Mouse (Mus musculus): ENCODE measurements around the gene Fam214b. TPM values are rescaled to one million over a fixed set of nuclear protein-coding genes. Genes with fewer than 3 reads are reported as not detected.

Fam214b gene
- polyA plus RNA-seq, 1 experiment: 50.4 TPM

DNA sequence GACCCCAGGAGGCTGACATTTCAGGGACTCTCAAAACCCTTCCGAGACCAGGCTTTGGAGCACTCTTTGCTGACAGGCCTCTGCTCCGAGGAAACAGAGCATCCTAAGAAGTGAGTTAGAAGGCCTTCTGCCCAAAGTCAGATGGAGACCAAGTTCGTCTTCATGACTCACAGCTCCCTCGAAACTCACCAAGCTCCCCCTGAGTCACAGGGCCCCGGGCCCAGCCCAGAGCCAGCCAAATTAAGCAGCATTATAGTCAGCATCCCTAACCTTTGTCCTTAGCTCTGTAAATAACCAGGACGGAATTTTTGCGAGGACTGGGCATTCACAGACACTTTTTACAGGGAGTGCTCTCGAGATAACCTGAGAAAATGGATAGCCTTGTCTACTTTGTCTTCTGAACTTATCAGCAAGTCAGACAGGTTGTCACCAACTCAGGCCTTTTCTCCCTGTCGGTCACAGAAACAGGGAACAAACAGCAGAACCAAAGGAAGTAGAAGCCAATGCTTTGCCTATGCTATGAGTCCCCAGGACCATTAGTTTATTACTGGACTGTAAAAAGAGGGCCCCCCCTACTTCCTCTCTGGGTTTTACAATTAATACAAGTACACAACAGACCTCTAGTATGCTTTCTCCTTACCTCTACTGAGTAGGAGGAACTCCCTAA, 5.0 kb downstream of the Fam214b start:
- H3K27ac ChIP-seq (ENCODE audit: insufficient read depth, low read depth, low read length): peak overlapping the region; percentile 47
- H3K4me3 ChIP-seq (ENCODE audit: insufficient read depth, low read length): no peak overlapping the region
- TF ChIP-seq POLR2A (IDR thresholded peaks at IDR 0.05; ENCODE audit: borderline replicate concordance, low read depth, low read length): no peak
- TF ChIP-seq CTCF (IDR thresholded peaks at IDR 0.05; ENCODE audit: low read depth, low read length): no peak
- peaks cover 54% of the 10 kb centered on the region for H3K4me1 ChIP-seq (ENCODE audit: control insufficient read depth, insufficient read depth, low read length)

DNA sequence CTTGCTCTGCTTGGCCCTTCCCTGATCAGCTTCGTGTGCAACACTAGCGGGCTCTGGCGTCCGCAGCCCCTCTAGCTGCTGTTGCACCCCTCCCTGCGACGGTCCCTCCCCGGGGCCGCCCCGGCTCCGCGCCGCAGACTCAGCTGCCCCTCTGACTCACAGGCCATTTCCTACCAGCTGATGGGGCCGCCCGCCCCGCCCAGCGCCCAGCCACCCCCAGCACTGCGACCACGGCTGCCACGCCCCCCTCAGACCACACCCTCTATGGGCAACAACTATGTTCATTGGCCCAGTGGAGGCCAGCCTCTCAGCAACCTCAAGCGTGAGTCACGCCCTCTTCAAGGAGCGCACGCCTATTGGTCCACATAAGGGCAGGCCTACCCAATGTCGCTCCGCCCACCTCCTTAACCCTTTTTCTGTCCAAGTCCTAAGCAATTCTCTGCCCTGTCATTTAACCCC, 5.9 kb downstream of the Fam214b start:
- peak overlapping the region; percentile 42 for H3K27ac ChIP-seq (ENCODE audit: insufficient read depth, low read depth, low read length)
- peaks cover 53% of the 10 kb centered on the region for H3K4me1 ChIP-seq (ENCODE audit: control insufficient read depth, insufficient read depth, low read length)
- peak overlapping the region; percentile 72 for H3K4me3 ChIP-seq (ENCODE audit: insufficient read depth, low read length)
- peak; percentile 71; the same call in 1 of the 2 replicates for TF ChIP-seq POLR2A (IDR thresholded peaks at IDR 0.05; ENCODE audit: borderline replicate concordance, low read depth, low read length)
- TF ChIP-seq CTCF (IDR thresholded peaks at IDR 0.05; ENCODE audit: low read depth, low read length): no peak

GRCm38 (mm10) chr4:43039609-43040008, 6.4 kb downstream of the Fam214b start:
- no peak for TF ChIP-seq POLR2A (IDR thresholded peaks at IDR 0.05; ENCODE audit: borderline replicate concordance, low read depth, low read length)
- TF ChIP-seq CTCF (IDR thresholded peaks at IDR 0.05; ENCODE audit: low read depth, low read length): no peak
- Histone ChIP-seq H3K4me1 (ENCODE audit: control insufficient read depth, insufficient read depth, low read length) (peaks cover 49% of the 10 kb centered on the region), H3K27ac (ENCODE audit: insufficient read depth, low read depth, low read length) (peak overlapping the region; percentile 42), H3K4me3 (ENCODE audit: insufficient read depth, low read length) (peak overlapping the region; percentile 72)

- TF ChIP-seq CTCF (IDR thresholded peaks at IDR 0.05; ENCODE audit: low read depth, low read length): no peak
- TF ChIP-seq POLR2A (IDR thresholded peaks at IDR 0.05; ENCODE audit: borderline replicate concordance, low read depth, low read length): no peak
- Histone ChIP-seq H3K4me3 (ENCODE audit: insufficient read depth, low read length) (peak overlapping the region; percentile 72), H3K4me1 (ENCODE audit: control insufficient read depth, insufficient read depth, low read length) (peaks cover 44% of the 10 kb centered on the region), H3K27ac (ENCODE audit: insufficient read depth, low read depth, low read length) (no peak overlapping the region)
Observed at GRCm38 (mm10) chr4:43038567-43039495, 7.2 kb downstream of the Fam214b start.

- TF ChIP-seq CTCF (IDR thresholded peaks at IDR 0.05; ENCODE audit: low read depth, low read length): no peak
- Histone ChIP-seq H3K4me3 (ENCODE audit: insufficient read depth, low read length) (no peak overlapping the region), H3K27ac (ENCODE audit: insufficient read depth, low read depth, low read length) (no peak overlapping the region), H3K4me1 (ENCODE audit: control insufficient read depth, insufficient read depth, low read length) (peaks cover 38% of the 10 kb centered on the region)
Observed at GRCm38 (mm10) chr4:43037860-43038566, 8.0 kb downstream of the Fam214b start.

DNA sequence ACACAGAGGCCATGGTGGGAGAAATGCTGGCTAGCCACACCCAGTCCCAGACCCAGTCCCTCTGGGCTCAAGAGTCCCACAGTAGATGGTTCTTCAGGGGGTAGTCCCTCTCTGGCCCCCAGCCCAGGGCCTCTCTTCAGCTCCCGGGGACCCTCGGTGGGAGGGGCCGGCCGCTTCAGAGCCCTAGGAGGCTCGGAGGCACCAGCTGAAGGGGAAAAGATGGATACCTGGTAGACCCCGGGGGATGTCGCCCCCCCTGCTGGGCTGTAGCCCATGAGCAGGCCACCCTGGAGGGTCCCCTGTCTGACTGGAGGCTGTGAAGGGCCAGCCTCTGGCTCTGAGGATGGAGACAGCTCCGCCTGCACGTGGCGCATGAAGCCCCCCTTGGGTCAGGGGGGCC, 9.7 kb downstream of the Fam214b start:
- no peak overlapping the region for H3K4me3 ChIP-seq (ENCODE audit: insufficient read depth, low read length)
- TF ChIP-seq POLR2A (IDR thresholded peaks at IDR 0.05; ENCODE audit: borderline replicate concordance, low read depth, low read length) (no peak), CTCF (IDR thresholded peaks at IDR 0.05; ENCODE audit: low read depth, low read length) (no peak)
- H3K27ac ChIP-seq (ENCODE audit: insufficient read depth, low read depth, low read length): no peak overlapping the region
- H3K4me1 ChIP-seq (ENCODE audit: control insufficient read depth, insufficient read depth, low read length): peaks cover 32% of the 10 kb centered on the region

DNA sequence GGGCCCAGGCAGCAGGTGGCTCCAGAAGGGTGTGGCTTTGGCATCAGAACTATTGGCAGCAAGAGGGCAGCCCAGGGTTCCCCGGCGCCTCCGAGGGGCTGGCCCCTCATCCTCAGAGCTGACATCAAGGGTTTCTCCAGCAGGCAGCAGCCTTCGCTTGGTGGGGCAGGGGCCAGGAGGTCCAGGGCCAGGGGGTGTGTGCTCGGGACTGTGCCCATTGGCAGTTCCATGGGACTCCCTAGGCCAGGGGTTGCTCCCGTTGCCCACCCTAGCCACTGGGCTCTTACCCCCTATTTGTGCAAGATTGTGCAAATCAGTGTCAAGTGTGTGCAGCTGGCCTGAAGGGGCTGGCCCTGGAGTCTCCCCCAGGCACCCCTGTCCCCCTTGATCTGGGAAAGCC, 10.2 kb downstream of the Fam214b start:
- H3K27ac ChIP-seq (ENCODE audit: insufficient read depth, low read depth, low read length): no peak overlapping the region
- H3K4me3 ChIP-seq (ENCODE audit: insufficient read depth, low read length): no peak overlapping the region
- TF ChIP-seq CTCF (IDR thresholded peaks at IDR 0.05; ENCODE audit: low read depth, low read length): no peak
- peaks cover 28% of the 10 kb centered on the region for H3K4me1 ChIP-seq (ENCODE audit: control insufficient read depth, insufficient read depth, low read length)

GRCm38 (mm10) chr4:43033481-43033880, 12.5 kb downstream of the Fam214b start:
- no peak for TF ChIP-seq CTCF (IDR thresholded peaks at IDR 0.05; ENCODE audit: low read depth, low read length)
- no peak for TF ChIP-seq POLR2A (IDR thresholded peaks at IDR 0.05; ENCODE audit: borderline replicate concordance, low read depth, low read length)
- no peak overlapping the region for H3K27ac ChIP-seq (ENCODE audit: insufficient read depth, low read depth, low read length)
- peaks cover 19% of the 10 kb centered on the region for H3K4me1 ChIP-seq (ENCODE audit: control insufficient read depth, insufficient read depth, low read length)
- no peak overlapping the region for H3K4me3 ChIP-seq (ENCODE audit: insufficient read depth, low read length)

- no peak for TF ChIP-seq POLR2A (IDR thresholded peaks at IDR 0.05; ENCODE audit: borderline replicate concordance, low read depth, low read length)
- TF ChIP-seq CTCF (IDR thresholded peaks at IDR 0.05; ENCODE audit: low read depth, low read length): no peak
- H3K4me1 ChIP-seq (ENCODE audit: control insufficient read depth, insufficient read depth, low read length): peaks cover 10% of the 10 kb centered on the region
- no peak overlapping the region for H3K27ac ChIP-seq (ENCODE audit: insufficient read depth, low read depth, low read length)
- H3K4me3 ChIP-seq (ENCODE audit: insufficient read depth, low read length): no peak overlapping the region
Observed at GRCm38 (mm10) chr4:43032501-43032900, 13.5 kb downstream of the Fam214b start.

All from bone marrow macrophage, adult 2 months (primary cell).